Mouse (Mus musculus) cerebellum, adult 2 months (tissue): ENCODE results near the gene Plppr3. TPM values are rescaled to one million over a fixed set of nuclear protein-coding genes. Genes with fewer than 3 reads are reported as not detected.

ENCODE experiments used
- DNase-seq, 2 experiments: peaks; one replicate each; pipeline ENCODE4 v3.0.0; 2021
- H3K27ac ChIP-seq: fragments of 200-500 bp; 2 replicates; pipeline ENCODE4 v1.5.1; 2012; ENCODE audit warnings: low read length, control low read depth, inconsistent platforms; ENCODE audit not compliant: insufficient read depth
- H3K27me3 ChIP-seq: fragments of 200-500 bp; 2 replicates; pipeline ENCODE4 v1.6.1; 2012; ENCODE audit warnings: inconsistent platforms, mild to moderate bottlenecking, low read length, moderate library complexity; ENCODE audit not compliant: control insufficient read depth, insufficient read depth
- H3K4me1 ChIP-seq: fragments of 200-500 bp; 2 replicates; pipeline ENCODE4 v1.6.1; 2011; ENCODE audit warnings: low read length; ENCODE audit not compliant: control insufficient read depth, insufficient read depth
- H3K4me3 ChIP-seq: fragments of 200-500 bp; replicated peaks from 2 replicates; pipeline ENCODE3; 2011; ENCODE audit warnings: mild to moderate bottlenecking, low read depth, low read length, control low read depth; ENCODE audit not compliant: insufficient read depth
- CTCF ChIP-seq: fragments of 200-500 bp; IDR thresholded peaks from 2 replicates; pipeline ENCODE4 v1.5.1; 2011; ENCODE audit warnings: low read depth, mild to moderate bottlenecking, control low read depth, low read length, moderate library complexity, borderline replicate concordance; ENCODE audit not compliant: insufficient read depth
- POLR2A ChIP-seq: fragments of 200-500 bp; IDR thresholded peaks from 2 replicates; pipeline ENCODE4 v1.6.1; 2011; ENCODE audit warnings: low read length, control low read depth, borderline replicate concordance; ENCODE audit not compliant: insufficient read depth
- WGBS: fragments of 180-500 bp; shearing (Covaris S2); methylation state at CpG from one replicate; pipeline ENCODE4 v1.1.7; 2018; 5-methylcytosine and 5-hydroxymethylcytosine counted together
- polyA plus RNA-seq: library from polyadenylated mRNA; depleted of rRNA; stranded (reverse); fragments of >200 nt; gene quantifications from 2 replicates; pipeline ENCODE4 v1.2.3, GENCODE M21; 2012

Gene Plppr3
- polyA plus RNA-seq, 1 experiment, result 49.3 TPM

- WGBS, result 17% methylated on average over 22 of the region's 22 CpGs
- no peak overlapping the region for H3K4me3 ChIP-seq
- no peak overlapping the region for H3K27ac ChIP-seq
- H3K27me3 ChIP-seq, result no peaks in the 10 kb centered on the region
- DNase-seq, result no peak
- peaks cover 3% of the 10 kb centered on the region; the same call in 1 of the 2 replicates for H3K4me1 ChIP-seq
- no peak for TF ChIP-seq CTCF
- TF ChIP-seq POLR2A, result no peak
These were observed 7.5 kb upstream of the Plppr3 start for GRCm38 (mm10) chr10:79881981-79882380.

DNA sequence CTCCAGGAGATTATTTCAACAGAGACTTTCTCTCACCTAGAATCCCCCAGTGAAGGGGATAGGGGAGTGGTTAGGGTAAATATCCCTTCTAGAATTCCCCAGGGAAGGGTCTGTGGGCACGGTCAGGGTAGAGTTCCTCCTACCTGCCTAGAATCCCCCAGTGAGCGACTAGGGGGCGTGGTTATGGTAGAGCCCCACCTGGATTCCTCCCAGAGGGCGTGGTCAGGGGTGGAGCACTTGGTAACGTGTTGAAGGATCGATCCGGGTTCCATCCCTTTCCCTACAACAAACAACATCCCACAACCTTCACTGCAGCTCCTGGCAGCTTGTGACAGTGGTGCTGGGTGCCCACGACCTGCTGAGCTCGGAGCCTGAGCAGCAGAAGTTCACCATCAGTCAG is 6.3 kb upstream of the Plppr3 start:
- WGBS, result 31% methylated on average over 9 of the region's 9 CpGs
- Histone ChIP-seq H3K4me3 (no peak overlapping the region), H3K27me3 (no peaks in the 10 kb centered on the region), H3K4me1 (peaks cover 3% of the 10 kb centered on the region; the same call in 1 of the 2 replicates), H3K27ac (no peak overlapping the region)
- DNase-seq, result no peak
- TF ChIP-seq POLR2A, result no peak
- no peak for TF ChIP-seq CTCF

DNA sequence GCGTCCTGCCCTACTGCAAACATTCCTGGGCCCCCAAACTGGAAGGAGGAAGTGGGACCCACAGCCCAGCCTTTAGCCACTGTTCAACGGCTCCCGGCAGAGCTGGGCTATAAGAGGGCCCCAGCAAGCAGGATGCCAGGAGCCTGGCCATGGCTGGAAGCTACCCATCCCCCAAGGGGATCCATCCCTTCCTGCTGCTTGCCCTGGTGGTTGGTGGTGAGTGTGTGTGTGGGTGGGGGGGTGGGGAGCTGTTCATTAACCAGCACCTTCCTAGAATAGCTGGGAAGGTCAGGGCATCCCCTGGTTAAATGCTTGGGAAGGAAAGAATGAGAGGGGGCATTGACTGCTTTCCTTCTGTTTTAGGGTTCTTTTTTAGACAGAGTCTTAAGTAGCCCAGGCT is 5.1 kb upstream of the Plppr3 start:
- 55% methylated on average over 3 of the region's 3 CpGs for WGBS
- Histone ChIP-seq H3K27ac (no peak overlapping the region), H3K27me3 (no peaks in the 10 kb centered on the region), H3K4me1 (peaks cover 3% of the 10 kb centered on the region; the same call in 1 of the 2 replicates), H3K4me3 (no peak overlapping the region)
- no peak for DNase-seq
- TF ChIP-seq POLR2A (no peak), CTCF (no peak)

DNA sequence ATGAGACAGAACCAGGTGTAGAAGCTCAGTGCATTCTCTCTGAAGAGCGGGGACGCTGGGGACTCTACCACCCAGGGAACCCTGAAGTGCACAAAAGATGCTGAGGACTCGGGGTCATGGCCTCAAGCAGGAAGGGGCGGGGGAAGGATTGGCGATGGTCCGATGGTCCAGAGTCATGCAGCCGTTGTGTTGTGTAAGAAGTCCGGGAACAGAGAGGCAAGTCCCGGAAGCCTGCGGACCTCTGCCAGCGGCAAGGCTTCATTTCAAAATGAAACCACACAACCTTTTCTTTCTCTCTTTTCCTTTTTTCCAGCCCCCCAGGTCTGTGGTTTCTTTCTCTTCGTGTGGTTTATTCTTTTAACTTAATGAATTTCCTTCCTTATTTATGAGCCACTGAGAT is 3.3 kb upstream of the Plppr3 start:
- no peak for TF ChIP-seq CTCF
- no peak for TF ChIP-seq POLR2A
- DNase-seq, result no peak
- Histone ChIP-seq H3K4me3 (no peak overlapping the region), H3K4me1 (no peaks in the 10 kb centered on the region; the same call in 1 of the 2 replicates), H3K27me3 (no peaks in the 10 kb centered on the region), H3K27ac (no peak overlapping the region)
- 46% methylated on average over 12 of the region's 12 CpGs for WGBS

DNA sequence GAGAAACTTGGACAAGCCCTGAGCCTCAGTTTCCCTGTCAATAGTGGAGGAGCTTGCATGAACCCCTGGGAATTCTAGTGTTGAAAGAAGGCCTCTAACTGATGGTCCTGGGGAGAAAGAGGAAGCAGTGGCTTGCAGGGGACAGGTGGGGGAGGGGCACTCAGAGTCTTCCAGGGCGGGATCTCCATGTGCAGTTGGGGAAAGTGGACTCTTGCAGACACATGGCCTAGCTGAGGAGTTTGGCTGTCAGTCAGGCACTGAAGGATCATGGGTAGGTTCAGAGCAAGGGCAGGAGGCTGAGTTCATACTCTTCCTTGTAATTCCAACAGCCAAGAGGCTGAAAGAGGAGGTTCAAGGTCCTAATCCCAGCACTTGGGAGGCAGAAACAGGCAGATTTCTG is 2.7 kb upstream of the Plppr3 start:
- TF ChIP-seq POLR2A (no peak), CTCF (no peak)
- DNase-seq, result no peak
- Histone ChIP-seq H3K4me3 (no peak overlapping the region), H3K27me3 (no peaks in the 10 kb centered on the region), H3K4me1 (no peaks in the 10 kb centered on the region; the same call in 1 of the 2 replicates), H3K27ac (no peak overlapping the region)
- WGBS, result 54% methylated on average over 1 of the region's 1 CpGs

DNA sequence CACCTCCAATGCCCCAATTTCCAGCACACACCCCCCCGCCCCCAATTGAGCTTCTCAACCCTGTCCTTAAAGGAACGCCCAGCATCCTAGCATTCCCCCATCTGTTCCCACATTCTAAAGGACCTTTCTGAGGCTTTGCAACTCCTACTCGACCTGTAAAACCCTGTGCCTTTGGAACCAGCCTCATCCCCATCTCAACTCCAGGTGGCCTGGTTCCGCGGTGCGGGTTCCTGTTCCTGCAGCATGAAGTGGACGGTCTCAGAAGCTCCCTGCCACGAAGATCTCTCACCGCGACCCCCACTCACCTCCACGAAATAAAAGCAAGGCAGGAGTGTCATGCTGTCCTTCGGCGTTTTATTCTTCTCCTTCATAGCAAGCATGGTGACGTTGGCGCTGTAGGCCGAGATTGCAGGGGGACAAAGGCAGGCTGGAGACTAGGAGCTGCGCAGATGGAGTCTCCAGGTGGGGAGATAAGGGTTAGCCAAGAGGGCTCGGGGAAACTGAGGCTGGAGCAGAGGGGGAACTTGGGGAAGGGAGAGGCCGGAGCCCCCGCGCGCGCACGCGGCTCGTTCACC is 632 bp downstream of the Plppr3 start:
- WGBS, result 2% methylated on average over 26 of the region's 26 CpGs
- no peak overlapping the region for H3K27ac ChIP-seq
- H3K4me3 ChIP-seq, result peak overlapping the region; percentile 84
- no peaks in the 10 kb centered on the region for H3K27me3 ChIP-seq
- TF ChIP-seq CTCF (no peak), POLR2A (no peak)
- DNase-seq, result no peak
- no peaks in the 10 kb centered on the region; the same call in 1 of the 2 replicates for H3K4me1 ChIP-seq

- no peaks in the 10 kb centered on the region for H3K27me3 ChIP-seq
- no peak for DNase-seq
- TF ChIP-seq CTCF (no peak), POLR2A (no peak)
- 38% methylated on average over 6 of the region's 6 CpGs for WGBS
- no peaks in the 10 kb centered on the region; the same call in 1 of the 2 replicates for H3K4me1 ChIP-seq
- H3K4me3 ChIP-seq, result no peak overlapping the region
- H3K27ac ChIP-seq, result no peak overlapping the region
These were observed 1.1 kb downstream of the Plppr3 start for GRCm38 (mm10) chr10:79873313-79873712.

- Histone ChIP-seq H3K4me1 (no peaks in the 10 kb centered on the region; the same call in 1 of the 2 replicates), H3K4me3 (no peak overlapping the region), H3K27me3 (no peaks in the 10 kb centered on the region), H3K27ac (no peak overlapping the region)
- 58% methylated on average over 3 of the region's 3 CpGs for WGBS
- TF ChIP-seq CTCF (no peak), POLR2A (no peak)
- DNase-seq, result no peak
These were observed 1.6 kb downstream of the Plppr3 start for GRCm38 (mm10) chr10:79872862-79873261.
